Mouse (Mus musculus): ENCODE measurements around the gene Zdhhc21.
A peak's percentile ranks its signal among the peaks of the same experiment; 100 is the strongest.

Zdhhc21 gene

DNA sequence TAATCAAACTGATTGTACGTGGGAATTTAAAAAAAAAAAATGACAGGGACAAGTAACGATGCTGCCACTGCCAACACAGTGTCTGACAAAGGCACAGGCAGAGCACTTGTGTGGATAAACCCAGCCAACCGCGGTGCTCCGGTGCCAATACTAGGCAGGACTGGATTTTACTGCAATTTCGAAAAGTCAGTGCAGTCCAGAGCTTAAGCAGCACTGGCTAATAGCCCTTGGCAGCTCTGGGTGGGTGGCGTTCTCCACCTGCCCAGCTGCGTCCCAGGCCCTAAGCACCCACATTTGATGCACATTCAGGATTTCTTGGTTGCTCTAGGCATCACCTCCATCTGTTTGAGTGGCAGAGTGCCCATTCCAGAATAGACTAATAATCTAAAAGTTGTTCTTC is 3.6 kb upstream of the Zdhhc21 start:
- no peak for DNase-seq (ENCODE audit: low spot score)

DNA sequence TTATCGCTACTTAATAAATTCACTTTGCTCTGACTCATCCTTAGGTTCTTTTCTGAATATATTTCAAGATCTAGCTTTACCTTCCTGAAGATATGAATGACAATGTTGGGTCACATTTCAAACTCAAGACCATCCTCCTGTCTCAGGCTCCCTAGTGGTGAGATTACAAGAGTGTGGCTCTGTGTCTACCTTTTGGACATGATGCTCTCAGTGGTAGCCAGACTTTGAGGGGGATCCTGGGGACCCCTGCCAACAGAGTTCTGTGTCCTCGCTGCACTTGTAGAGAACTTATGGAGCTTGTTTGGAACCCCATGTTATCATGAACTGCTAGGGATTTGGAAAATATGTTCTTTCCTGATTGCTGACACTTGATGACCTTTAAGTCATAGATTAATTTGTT is 1.7 kb upstream of the Zdhhc21 start:
- DNase-seq (ENCODE audit: low spot score): no peak

DNA sequence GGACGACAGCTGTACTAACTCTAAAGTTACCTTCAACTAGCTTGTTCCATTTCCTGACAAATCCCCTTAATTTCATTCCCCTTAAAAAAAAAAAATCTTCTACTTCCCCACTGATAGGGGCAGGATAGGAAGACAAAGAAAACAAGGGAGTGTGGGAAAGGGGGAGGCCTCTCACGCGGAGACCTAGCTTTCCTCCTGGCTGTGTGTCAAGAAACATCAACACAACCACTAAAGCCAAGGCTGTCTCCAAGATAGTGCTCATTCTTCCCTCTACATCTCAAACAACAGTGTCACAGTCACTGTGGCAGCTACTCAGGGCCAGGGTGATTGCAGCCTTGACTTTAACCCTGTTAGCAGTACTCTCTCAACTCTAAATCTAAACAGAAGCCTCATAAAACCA is 808 bp upstream of the Zdhhc21 start:
- DNase-seq (ENCODE audit: low spot score): no peak

DNA sequence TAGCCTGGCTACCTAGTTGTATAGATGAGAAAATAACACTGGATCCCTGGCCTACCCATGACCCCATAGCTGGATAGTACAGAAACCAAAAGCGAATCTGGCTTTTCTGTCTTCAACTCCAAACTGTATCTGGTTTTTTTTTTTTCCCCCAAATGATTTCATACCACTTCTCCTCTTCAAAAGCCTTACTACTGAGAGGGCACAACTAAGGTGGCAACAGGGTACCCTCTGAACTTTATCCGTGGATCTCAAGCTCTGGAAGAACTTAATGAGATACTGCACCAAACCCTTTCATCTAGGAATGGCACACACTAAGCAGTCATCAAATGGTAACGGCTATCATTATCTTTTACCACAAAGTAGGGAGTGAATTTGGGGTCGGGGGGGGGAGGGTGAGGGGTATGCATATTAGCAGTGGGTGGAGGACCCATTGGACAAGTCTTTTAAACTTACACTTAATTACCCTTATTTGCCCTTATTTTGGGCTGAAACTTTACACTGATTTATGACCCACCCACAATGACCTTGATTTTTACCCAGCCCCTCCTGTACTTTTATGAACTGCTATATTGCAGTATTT is 1.2 kb downstream of the Zdhhc21 start:
- no peak for DNase-seq (ENCODE audit: low spot score)

DNA sequence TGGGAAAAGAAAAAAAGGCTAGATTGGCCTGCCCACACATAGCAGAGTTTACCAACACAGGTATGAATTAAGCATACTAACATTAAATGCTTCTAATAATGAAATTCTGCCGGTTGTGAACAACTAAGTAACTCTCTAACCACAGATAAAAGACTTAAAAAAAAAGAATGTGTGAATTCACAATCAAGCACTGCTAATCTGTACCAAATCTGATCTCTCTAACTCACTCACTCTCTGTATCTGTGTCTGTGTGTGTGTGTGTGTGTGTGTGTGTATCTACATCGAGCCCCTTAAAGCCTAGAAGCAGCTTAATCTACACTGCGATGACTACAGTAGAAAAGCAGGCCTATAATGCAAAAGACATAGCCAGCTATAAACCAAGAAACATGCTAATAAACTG is 2.8 kb downstream of the Zdhhc21 start:
- no peak for DNase-seq (ENCODE audit: low spot score)

DNA sequence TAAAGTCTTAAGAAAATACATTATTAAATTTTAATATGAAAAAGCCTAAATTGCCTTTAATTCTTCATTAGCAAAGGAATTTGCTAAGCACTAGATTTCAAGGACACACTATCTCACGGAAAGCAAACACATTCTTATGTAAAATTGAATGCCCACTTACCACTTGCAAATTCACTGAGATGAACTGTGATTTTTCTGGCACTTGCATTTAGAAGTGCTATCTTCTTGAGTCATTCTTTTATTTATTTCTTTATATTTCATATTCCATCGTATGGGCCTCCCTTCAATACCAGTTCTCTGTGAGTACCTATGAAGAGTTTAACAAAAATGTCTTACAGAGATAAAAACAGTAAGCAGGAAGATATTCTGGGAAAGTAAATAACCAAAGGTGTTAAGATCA is 5.9 kb downstream of the Zdhhc21 start:
- DNase-seq (ENCODE audit: low spot score): no peak

DNA sequence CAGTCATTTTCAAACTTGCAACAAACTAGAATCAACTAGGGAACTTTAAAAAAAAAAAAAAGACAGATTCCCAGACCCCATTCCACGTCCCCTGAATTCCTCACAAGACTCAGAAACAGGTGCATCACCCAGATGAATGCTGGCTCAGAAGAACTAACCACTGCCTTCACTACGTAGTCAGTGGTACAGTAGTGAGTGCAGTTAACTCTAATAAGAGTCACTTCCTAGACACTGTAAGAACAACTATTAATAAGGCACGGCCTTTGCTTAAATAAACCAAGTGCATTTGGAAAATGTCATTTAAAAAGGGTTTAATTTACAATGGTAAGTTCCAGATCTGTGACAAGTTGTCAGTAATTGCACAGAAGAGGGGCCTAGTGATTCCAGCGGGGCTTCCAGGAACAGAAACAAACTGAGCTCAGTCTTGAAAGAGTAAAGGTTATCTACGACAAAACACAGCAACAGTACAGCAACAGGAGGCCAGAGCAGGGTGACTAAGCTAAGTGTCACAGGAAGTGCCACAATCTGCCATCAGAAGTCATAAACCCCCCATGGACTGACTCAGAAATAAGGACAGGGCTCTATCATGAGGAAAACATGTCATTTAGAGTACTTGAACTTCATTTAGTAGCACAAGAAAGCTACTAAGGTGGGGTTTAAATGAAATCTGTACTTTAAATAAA is 11.1 kb downstream of the Zdhhc21 start:
- peak; percentile 23 for DNase-seq (ENCODE audit: low spot score)

DNA sequence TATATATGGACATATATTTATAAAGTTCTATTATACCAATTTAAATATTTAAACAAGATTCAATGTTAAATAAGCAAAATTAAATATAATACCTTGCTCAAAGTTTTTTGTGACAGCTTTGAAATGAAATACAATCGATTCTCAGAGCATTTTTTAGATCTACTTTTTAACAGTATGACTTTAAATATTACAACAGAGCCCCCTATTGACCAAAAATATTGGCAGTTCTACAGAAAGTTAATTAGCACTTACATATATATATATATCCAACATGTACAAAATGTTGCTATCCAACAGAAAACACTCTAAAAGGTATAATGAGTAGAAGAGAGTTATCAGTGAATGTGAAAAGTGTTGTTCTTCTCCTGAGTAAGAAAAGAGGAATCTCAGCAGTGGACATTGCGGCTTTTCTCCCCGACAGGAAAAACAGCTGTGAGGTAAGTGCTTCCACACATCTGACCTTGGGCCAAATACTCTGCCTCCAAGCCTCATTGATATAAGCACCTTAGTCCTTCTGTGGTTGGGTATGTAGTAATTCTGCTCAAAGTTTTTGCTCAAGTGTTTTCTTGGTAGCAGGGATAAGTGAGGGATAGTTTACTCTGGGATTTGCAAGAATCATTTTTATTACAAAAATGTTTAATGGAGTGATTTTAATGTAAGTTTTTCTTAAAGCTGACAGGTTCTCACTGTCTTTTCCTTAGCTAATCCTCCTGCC is 22.1 kb downstream of the Zdhhc21 start:
- DNase-seq (ENCODE audit: low spot score): no peak

DNA sequence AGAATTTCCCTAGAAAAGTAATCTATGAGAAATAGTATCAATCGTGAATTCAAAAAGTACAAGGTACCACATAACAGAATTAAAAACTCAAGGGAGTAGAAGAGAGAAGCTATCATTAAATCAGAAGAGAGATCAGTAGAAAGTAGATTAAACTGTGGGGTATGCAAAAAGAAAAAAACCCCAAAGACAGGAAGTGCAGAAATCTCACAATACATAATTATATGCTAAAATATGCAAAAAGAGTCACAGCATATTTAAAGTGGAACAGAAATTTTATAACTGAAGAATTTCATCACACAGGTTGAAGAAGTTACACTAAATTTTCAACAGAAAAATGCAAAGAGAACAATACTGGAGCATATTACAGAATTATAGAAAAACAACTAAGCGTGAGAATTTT is 28.6 kb downstream of the Zdhhc21 start:
- DNase-seq (ENCODE audit: low spot score): no peak

DNA sequence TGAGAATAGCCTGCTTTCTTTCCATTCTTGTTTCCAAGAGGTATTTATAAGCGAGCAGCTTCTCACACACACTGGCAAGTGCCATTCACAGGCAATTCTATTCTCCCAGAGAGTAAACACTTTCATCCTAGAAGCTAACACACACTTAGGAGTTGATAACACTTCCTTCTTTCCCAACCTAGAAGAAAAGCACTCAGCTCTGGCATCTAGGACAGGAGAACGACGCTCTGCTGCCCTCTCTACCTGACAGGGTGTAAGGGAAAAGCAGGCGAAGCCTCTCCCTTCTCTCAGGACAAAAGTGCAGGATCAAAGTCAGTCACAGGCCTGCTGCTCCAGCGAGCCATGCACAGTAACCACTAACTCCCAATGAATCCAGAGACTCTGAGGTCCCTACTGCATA is 30.3 kb downstream of the Zdhhc21 start:
- DNase-seq (ENCODE audit: low spot score): no peak

DNA sequence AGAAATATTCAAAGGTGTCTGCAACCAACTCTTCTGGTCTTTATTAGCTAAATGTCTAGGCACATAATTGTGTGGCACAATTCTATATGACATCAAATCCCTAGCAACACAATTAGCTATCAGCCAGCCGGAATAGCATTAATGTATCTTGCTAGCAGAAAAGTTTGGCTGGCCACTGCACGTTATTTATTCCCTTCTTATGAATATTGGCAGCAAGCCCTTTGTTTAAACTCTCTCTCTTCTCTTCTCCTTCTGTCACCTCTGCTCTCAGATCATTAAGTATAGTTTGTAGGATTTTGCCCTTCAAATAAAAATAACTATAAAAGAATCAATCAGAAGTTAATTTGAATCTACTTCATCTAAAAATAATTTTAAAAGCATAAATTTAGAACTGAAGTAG is 32.8 kb downstream of the Zdhhc21 start:
- no peak for DNase-seq (ENCODE audit: low spot score)

DNA sequence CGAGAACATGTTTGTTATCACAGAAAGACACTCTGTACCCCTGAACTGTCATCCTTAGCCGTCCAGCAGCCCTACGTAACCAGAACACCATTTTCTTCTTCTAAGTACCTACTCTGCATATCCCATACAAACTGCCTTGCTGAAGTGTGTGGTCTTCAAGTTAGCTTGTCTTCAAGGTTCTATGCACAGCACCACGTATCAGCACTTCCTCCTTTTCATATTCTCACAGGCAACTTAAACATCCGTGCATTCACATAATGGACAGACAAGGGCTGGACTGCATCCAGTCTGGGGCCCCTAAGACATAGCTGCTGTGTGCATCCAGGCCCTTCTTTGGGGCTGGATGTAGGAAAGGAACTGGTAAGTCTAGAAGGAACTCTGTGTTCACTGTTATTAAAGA is 41.9 kb downstream of the Zdhhc21 start:
- DNase-seq (ENCODE audit: low spot score): no peak

DNA sequence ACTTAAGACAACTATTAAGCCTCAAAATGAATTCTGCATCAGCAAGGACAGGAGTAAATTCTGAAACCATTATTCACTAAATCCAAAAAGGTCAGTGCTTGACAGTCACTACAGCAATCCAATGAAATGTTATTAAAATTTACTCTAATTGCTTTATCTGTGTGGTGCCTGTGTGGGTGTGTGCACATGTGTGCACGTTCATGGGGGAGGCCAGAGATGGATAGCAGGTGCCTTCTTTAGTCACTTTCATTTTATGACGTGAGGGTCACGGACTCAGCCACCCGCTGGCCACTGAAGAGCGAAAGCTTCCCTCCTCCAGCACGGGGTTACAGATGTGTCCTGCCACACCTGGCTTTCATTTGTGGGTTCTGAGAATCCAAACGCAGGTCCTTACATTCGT is 43.4 kb downstream of the Zdhhc21 start:
- no peak for DNase-seq (ENCODE audit: low spot score)

DNA sequence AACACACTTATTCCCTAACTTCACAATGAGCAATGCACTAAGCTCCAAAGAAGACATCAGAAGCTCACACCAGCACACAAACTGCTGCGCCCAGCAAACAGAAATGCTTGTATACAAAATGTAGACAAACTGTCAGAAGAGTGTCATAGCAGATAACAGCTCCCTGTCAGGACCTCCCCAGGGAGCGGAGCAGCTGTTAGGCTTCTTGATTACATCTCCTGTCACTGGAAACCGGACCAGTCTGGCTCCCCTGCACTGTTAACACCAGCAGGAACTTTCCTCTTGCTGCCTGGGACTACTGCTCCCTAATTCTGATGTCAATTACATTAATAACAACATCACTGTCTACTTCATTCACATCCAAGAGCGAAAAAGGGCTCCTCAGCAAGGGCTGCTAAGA is 44.5 kb downstream of the Zdhhc21 start:
- peak; percentile 37 for DNase-seq (ENCODE audit: low spot score)

DNA sequence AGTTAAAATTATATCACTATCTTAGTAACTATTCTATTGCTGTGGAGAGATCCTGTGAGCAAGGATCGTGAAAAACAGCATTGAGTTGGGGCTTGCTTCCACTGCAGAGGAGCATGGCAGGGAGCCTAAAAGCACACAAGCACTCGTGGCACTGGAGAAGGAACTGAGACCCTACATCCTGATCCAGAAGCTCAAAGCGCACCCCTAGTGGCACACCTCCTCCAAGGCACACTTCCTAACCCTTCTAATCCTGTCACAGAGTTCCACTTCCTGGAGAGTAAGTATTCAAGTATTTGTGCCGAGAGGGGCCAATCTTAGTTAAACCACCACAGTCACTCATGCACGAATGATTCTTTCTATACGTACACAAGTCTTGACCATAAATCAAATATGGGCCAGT is 46.4 kb downstream of the Zdhhc21 start:
- peak; percentile 21 for DNase-seq (ENCODE audit: low spot score)

DNA sequence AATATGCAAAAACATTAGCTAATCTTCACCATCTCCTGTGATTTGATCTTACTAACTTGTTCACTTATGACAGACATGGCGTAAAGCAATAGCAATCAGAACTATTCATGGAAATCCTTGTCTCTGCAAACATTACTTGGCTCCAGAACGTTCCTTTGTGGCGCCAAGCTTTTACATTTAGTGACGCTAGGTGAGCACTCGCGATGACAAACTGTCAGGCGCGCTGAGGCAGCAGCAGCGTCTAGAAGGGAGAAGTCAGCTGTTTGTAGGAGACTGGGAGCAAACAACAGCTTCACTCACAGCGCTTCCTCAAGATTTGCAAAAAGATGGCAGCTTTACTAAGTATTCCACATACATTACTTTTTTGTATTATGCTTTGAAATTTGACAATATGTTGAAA is 51.9 kb downstream of the Zdhhc21 start:
- no peak for DNase-seq (ENCODE audit: low spot score)

DNA sequence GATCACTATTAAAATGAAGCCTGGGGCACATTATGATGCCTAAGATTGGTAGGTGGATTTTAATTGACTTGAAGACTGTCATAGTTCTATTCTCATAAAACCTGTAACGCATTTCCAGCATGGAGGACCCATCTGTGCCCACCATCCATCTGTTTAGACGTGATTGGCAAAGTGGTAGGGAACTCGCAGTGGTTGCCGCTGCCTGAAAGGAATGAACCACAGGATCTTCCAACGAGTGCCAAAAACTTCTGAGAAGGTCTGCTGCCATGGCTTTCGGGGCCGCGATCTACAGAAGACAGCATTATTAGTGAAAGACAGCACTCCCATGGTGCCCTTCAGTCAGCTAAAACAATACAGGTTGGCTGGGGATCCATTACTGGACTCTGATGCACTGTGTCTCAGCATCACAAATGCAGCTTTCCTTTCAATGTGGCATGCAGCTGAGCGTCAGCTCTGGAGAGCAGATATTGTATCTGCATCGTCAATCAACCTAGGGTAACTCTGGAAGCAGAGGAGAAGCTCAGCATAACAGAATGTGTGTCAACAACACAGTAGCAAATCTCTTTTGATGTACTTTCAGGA is 53.5 kb downstream of the Zdhhc21 start:
- DNase-seq (ENCODE audit: low spot score): no peak

DNA sequence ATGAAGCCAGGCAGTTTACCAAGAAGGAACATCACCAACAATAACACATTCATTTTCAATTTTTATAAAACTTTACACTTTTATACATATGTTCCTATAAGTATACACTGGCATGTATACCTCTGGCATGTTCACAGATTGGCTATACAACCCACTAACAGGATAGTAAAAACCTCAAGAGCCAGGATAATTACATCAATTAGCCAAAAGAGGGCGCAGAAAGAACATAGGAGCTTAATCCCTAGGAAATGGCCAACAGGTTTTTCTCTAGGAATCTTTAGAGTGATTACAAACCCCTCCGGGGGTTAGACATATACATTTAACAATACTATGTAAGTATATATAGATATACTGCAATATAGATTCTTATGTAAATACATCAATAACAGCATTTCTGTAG is 55.7 kb downstream of the Zdhhc21 start:
- peak; percentile 68 for DNase-seq (ENCODE audit: low spot score)

DNA sequence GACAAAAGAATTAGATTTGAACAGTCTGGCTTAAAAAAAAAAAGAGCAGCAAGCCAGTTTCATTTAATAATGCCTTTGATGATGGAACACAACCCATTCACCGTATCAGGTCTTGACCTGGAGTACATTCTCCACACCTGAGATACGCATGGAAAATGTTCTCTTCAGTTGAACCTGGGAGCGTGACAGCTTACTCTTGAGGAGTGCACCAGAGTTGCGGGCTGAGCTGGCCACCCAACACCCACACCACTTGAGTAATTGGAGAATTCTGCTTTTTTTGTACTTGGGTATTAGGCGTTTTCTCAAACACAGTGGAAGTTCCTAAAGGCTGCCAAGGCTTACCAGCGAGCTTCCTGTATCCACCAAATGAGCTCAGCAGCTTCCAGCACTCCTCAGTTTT is 66.2 kb downstream of the Zdhhc21 start:
- no peak for DNase-seq (ENCODE audit: low spot score)

DNA sequence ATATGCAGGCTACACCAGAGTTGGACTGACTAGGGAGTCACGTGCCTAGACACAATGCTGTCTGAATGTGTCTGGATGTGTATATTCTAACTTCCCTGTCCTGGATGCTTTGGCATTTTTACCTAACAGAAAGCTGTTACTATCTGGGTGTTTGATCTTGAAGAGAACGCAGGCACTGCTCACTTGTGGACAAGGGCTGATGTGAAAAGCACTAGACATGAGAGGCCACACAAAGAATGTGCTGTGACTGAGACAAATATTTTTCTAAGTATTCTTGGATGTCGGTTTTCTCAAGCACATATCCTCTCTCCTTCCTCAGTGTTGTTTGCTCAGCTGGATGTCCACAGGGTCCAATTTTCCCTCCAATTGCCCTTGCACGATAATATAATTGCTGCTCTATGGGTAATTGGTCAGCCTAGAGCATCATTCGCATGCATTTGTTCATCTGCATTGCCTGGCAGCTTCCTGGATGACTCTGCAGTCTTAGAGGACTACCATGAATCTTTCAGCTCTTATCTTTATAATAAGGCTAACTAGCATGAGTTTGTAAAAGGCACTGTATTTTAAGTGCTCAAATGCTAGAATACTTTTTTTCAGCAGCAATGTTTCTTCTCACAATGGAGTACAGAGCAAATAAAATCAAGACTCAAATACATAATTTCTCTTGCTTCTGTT is 66.7 kb downstream of the Zdhhc21 start:
- DNase-seq (ENCODE audit: low spot score): no peak

DNA sequence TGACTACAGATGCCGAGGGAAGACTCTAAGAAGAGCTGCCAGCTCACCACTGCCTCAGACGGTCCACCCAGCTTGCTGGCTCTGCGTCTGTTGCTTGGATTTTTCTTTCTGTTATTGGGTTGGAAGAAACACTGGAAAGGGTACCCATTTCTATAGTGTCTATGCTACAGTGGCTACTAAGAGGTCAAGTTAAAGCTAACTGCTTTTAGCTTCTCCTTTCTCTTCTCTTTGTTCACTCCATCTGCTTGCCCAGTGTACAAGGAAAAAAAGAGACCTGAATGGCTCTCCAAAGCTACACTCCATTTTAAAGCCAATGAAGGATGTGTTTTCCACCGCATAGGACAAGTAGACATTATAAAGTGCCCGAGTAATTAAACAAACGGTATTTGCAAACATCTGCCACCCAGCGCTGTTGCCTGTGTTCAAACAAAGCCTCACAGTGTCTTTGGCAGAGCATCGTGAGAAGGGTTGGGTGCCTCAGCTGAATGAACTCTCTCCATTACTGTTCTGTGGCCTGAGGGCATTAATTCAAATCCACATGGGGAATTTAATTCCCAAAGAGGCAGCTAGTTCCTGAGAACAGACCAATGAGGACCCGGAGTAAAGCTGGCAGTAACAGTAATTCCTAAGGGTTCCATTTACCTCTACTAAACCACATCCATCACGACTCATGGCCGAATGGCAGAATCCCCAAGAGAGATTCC is 94.1 kb downstream of the Zdhhc21 start:
- no peak for DNase-seq (ENCODE audit: low spot score)

DNA sequence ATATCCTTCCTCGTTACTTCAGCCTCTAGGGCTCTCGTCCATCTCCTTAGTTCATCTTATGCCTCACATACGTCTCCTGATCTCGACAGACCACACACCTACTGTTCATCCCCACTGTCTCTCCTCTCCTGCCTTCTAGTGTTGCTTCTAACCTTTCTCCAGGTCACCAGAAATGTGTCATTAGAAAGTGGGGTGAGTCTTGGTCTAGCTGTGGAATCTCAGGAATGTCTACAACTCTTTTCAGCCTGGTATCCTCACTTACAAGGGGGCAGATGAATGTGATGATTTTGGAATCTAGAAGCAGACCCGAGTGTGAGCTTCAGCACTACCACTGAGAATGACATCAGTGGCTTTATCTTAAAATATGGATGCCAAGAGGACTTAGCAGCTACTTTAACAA is 96.2 kb downstream of the Zdhhc21 start:
- no peak for DNase-seq (ENCODE audit: low spot score)
